Mouse (Mus musculus) heart, embryonic 12.5 days (tissue): ENCODE data around the gene Prkg1. TPM values are rescaled to one million over a fixed set of nuclear protein-coding genes. Genes with fewer than 3 reads are reported as not detected.

ENCODE experiments used
- ATAC-seq: fragments of 200-750 bp; cut with Nextera tagmentation; 2 replicates; pipeline ENCODE4 v1.8.0; 2017; ENCODE audit warnings: moderate TSS enrichment, moderate library complexity; ENCODE audit not compliant: insufficient number of reproducible peaks, low FRiP score
- H3K27ac ChIP-seq: fragments of 300-500 bp; sonication (generic); 2 replicates; pipeline ENCODE4 v1.5.1; 2016; ENCODE audit warnings: mild to moderate bottlenecking, moderate library complexity; ENCODE audit not compliant: poor library complexity, severe bottlenecking
- H3K27me3 ChIP-seq: fragments of 300-500 bp; sonication (generic); replicated peaks from 2 replicates; pipeline ENCODE4 v1.6.1; 2016; ENCODE audit warnings: mild to moderate bottlenecking, moderate library complexity
- H3K36me3 ChIP-seq: fragments of 300-500 bp; sonication (generic); 2 replicates; pipeline ENCODE4 v1.6.1; 2016; ENCODE audit warnings: mild to moderate bottlenecking, moderate library complexity
- H3K4me1 ChIP-seq: fragments of 300-500 bp; sonication (generic); replicated peaks from 2 replicates; pipeline ENCODE4 v1.6.1; 2016; ENCODE audit warnings: mild to moderate bottlenecking
- H3K4me2 ChIP-seq: fragments of 300-500 bp; sonication (generic); 2 replicates; pipeline ENCODE4 v1.6.1; 2016; ENCODE audit warnings: mild to moderate bottlenecking, moderate library complexity
- H3K4me3 ChIP-seq: fragments of 300-500 bp; sonication (generic); 2 replicates; pipeline ENCODE4 v1.5.1; 2016; ENCODE audit warnings: mild to moderate bottlenecking
- H3K9ac ChIP-seq: fragments of 300-500 bp; sonication (generic); 2 replicates; pipeline ENCODE4 v1.6.1; 2016; ENCODE audit warnings: mild to moderate bottlenecking, moderate library complexity
- H3K9me3 ChIP-seq: fragments of 300-500 bp; sonication (generic); replicated peaks from 2 replicates; pipeline ENCODE4 v1.6.1; 2016; ENCODE audit warnings: mild to moderate bottlenecking, moderate library complexity
- WGBS: fragments of 180-500 bp; shearing (Covaris S2); methylation state at CpG from one replicate; pipeline ENCODE4 v1.1.7; 2016; 5-methylcytosine and 5-hydroxymethylcytosine counted together
- polyA plus RNA-seq: library from polyadenylated mRNA; unstranded; fragments of >200 nt; fragmentation: Nextera tagmentation; extraction: Ambion mirVana; gene quantifications from 2 replicates; pipeline ENCODE4 v1.2.1, GENCODE M21; 2016

Prkg1 gene
- polyA plus RNA-seq, 1 experiment from 2014 or later = 10.7 TPM

GRCm38 (mm10) chr19:30843637-30844036, 921.2 kb downstream of the Prkg1 start:
- Histone ChIP-seq H3K4me2 (no peak overlapping the region), H3K27ac (no peak overlapping the region), H3K9ac (no peak overlapping the region), H3K9me3 (no peaks in the 10 kb centered on the region), H3K4me3 (no peak overlapping the region), H3K36me3 (no peaks in the 10 kb centered on the region), H3K4me1 (0 out of 2 replicates have a peak, but pooled peaks cover 4% of the 10 kb centered on the region), H3K27me3 (no peaks in the 10 kb centered on the region)
- ATAC-seq = no peak
- 77% methylated on average over 4 of the region's 4 CpGs for WGBS

- H3K4me2 ChIP-seq = peak overlapping the region; percentile 20; the same call in 1 of the 2 replicates
- H3K4me1 ChIP-seq = 0 out of 2 replicates have a peak, but pooled peaks cover 4% of the 10 kb centered on the region
- ATAC-seq = peak; percentile 42; the same call in 1 of the 2 replicates
- no peak overlapping the region for H3K9ac ChIP-seq
- no peaks in the 10 kb centered on the region for H3K36me3 ChIP-seq
- H3K27me3 ChIP-seq = no peaks in the 10 kb centered on the region
- no peaks in the 10 kb centered on the region for H3K9me3 ChIP-seq
- H3K27ac ChIP-seq = no peak overlapping the region
- WGBS = 5% methylated on average over 4 of the region's 4 CpGs
- no peak overlapping the region for H3K4me3 ChIP-seq
These were observed 921.7 kb downstream of the Prkg1 start for GRCm38 (mm10) chr19:30843052-30843564.

DNA sequence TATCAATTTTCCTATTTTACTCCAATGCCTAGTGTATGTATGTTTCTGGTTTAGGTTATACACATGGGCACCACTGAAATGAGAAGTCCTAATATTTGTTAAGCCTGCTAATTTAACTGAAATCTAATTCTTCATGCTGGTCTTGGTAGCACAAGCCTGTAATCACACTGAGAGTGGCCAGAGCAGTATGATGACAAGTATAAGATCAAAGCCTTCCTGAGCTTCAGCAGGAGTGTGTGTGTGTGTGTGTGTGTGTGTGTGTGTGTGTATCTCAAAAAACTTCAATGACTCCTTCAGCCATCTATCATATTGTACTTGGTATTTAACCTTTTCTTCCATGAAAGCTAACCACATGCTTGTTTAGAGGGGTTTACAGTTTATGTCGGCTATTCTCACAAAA, 922.2 kb downstream of the Prkg1 start:
- WGBS = 53% methylated on average over 1 of the region's 1 CpGs
- Histone ChIP-seq H3K9me3 (no peaks in the 10 kb centered on the region), H3K36me3 (no peaks in the 10 kb centered on the region), H3K27ac (no peak overlapping the region), H3K4me2 (no peak overlapping the region), H3K27me3 (no peaks in the 10 kb centered on the region), H3K4me1 (0 out of 2 replicates have a peak, but pooled peaks cover 4% of the 10 kb centered on the region), H3K9ac (no peak overlapping the region), H3K4me3 (no peak overlapping the region)
- ATAC-seq = no peak

DNA sequence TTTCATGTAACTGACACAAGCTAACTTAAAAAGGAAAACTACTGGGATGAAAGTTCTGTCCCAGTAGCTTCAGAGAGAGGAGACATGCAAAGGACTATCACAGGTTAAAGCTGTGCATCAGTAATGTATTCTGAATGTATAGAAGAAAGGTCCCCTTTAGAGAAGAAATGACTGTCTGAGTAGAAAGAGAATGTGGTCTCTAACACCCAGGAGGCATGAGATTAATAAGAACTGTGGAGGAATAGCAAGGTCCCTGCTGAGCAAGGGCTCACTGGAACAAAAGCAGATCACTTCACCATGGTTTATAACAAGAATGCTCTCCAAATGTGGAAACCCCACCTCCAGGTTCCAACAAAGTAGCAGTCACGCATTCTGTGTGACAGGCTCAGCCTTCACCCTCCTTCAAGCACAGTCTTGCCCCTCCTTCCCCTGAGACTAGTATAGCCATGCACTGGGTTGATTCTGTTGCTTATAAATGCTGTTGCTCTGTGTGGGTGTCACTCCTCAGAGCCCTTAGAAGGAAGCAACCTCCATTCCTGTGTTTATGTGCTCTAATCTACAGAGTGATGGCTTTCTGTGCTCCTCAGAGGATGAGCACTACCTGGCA, 931.7 kb downstream of the Prkg1 start:
- ATAC-seq = no peak
- Histone ChIP-seq H3K27ac (no peak overlapping the region), H3K9me3 (0 out of 2 replicates have a peak, but pooled peaks cover 3% of the 10 kb centered on the region), H3K36me3 (no peaks in the 10 kb centered on the region), H3K9ac (no peak overlapping the region), H3K4me3 (no peak overlapping the region), H3K4me1 (no peaks in the 10 kb centered on the region), H3K27me3 (no peaks in the 10 kb centered on the region), H3K4me2 (no peak overlapping the region)
- 35% methylated on average over 1 of the region's 1 CpGs for WGBS

DNA sequence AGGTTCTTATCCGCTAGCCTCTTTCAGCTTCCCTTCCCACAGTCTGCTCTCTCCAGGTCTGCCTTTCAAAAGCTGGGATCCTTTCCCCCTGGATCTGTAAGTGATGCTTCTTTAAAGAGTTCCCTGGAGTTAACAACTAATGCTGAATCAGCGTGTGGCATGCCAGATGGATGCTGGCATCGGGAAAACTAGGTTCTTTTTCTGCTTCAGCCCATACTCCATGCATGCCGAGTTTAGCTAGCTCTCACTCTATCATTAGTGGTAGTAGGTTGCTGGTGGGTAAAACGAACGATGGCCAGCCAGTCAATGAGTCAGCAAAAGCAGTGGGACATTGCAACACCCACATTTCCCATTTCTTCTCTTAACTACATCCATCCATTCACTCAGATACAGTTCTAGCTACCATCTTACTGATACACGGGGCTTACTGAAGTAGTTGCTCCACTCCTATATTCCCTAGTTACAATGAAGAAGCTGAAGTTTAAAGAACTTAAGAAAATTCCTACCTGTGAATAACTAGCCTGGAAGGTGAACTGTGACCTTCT, 935.5 kb downstream of the Prkg1 start:
- no peaks in the 10 kb centered on the region for H3K4me1 ChIP-seq
- no peak overlapping the region for H3K4me3 ChIP-seq
- WGBS = 72% methylated on average over 7 of the region's 7 CpGs
- 0 out of 2 replicates have a peak, but pooled peaks cover 3% of the 10 kb centered on the region for H3K9me3 ChIP-seq
- no peak overlapping the region for H3K27ac ChIP-seq
- H3K9ac ChIP-seq = no peak overlapping the region
- no peaks in the 10 kb centered on the region for H3K36me3 ChIP-seq
- no peak for ATAC-seq
- no peaks in the 10 kb centered on the region for H3K27me3 ChIP-seq
- no peak overlapping the region for H3K4me2 ChIP-seq

- WGBS = 72% methylated on average over 3 of the region's 3 CpGs
- no peak for ATAC-seq
- H3K27me3 ChIP-seq = no peaks in the 10 kb centered on the region
- H3K27ac ChIP-seq = no peak overlapping the region
- no peak overlapping the region for H3K4me2 ChIP-seq
- 0 out of 2 replicates have a peak, but pooled peaks cover 3% of the 10 kb centered on the region for H3K9me3 ChIP-seq
- no peaks in the 10 kb centered on the region for H3K4me1 ChIP-seq
- H3K4me3 ChIP-seq = no peak overlapping the region
- no peak overlapping the region for H3K9ac ChIP-seq
- no peaks in the 10 kb centered on the region for H3K36me3 ChIP-seq
These were observed 937.0 kb downstream of the Prkg1 start for GRCm38 (mm10) chr19:30827820-30828219.

DNA sequence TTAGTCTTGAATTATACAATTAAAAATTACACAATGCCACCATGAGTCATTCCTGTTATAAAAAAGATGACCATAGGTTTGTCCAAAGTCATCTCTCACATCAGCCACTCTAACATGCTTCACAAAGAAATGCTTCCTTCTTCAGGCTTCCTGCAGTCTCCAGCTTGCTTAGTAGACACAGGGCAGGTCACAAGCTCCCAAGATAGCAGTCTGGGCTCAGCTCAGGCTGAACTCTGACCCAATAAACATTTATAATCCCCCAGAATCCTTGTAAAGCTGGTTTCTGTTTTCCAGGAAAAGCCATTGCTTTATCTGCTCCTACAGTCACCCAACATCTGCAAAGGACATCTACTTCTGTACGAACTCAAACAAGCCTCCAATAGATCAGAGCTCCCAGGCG, 938.7 kb downstream of the Prkg1 start:
- Histone ChIP-seq H3K27me3 (no peaks in the 10 kb centered on the region), H3K36me3 (no peaks in the 10 kb centered on the region), H3K4me2 (no peak overlapping the region), H3K9me3 (0 out of 2 replicates have a peak, but pooled peaks cover 3% of the 10 kb centered on the region), H3K9ac (no peak overlapping the region), H3K4me3 (no peak overlapping the region), H3K27ac (no peak overlapping the region), H3K4me1 (no peaks in the 10 kb centered on the region)
- WGBS = 52% methylated on average over 2 of the region's 2 CpGs
- no peak for ATAC-seq

DNA sequence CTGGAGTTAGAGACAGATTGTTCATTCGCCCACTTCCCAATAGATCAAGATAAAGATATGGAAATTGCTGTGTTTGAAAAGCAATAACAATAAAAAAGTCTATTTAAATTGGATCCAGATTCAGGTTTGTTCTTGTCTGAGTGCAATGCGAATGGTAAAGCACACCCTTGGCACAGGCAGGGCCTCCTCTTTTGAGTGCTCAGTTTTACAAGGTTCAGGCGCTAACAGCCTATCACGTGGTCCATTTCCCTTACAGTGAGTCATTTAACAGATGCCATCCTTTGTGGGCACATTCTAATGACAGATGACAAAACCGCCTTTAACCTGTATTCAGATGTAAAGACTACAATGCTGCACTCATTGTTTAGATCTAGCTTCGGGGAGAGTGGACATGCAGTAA, 949.2 kb downstream of the Prkg1 start:
- ATAC-seq = no peak
- H3K36me3 ChIP-seq = no peaks in the 10 kb centered on the region
- no peak overlapping the region for H3K27ac ChIP-seq
- H3K9ac ChIP-seq = no peak overlapping the region
- 75% methylated on average over 6 of the region's 6 CpGs for whole genome bisulfite sequencing
- no peak overlapping the region for H3K4me3 ChIP-seq
- H3K4me2 ChIP-seq = no peak overlapping the region
- no peaks in the 10 kb centered on the region for H3K4me1 ChIP-seq
- no peaks in the 10 kb centered on the region for H3K27me3 ChIP-seq
- H3K9me3 ChIP-seq = no peaks in the 10 kb centered on the region

- Histone ChIP-seq H3K27ac (no peak overlapping the region), H3K4me3 (no peak overlapping the region), H3K27me3 (no peaks in the 10 kb centered on the region), H3K36me3 (no peaks in the 10 kb centered on the region), H3K9me3 (no peaks in the 10 kb centered on the region), H3K9ac (no peak overlapping the region), H3K4me1 (no peaks in the 10 kb centered on the region), H3K4me2 (no peak overlapping the region)
- no peak for ATAC-seq
- 70% methylated on average over 5 of the region's 5 CpGs for WGBS
These were observed 958.6 kb downstream of the Prkg1 start for GRCm38 (mm10) chr19:30806265-30806664.

GRCm38 (mm10) chr19:30780803-30781202, 984.0 kb downstream of the Prkg1 start:
- 74% methylated on average over 2 of the region's 2 CpGs for WGBS
- ATAC-seq = no peak

DNA sequence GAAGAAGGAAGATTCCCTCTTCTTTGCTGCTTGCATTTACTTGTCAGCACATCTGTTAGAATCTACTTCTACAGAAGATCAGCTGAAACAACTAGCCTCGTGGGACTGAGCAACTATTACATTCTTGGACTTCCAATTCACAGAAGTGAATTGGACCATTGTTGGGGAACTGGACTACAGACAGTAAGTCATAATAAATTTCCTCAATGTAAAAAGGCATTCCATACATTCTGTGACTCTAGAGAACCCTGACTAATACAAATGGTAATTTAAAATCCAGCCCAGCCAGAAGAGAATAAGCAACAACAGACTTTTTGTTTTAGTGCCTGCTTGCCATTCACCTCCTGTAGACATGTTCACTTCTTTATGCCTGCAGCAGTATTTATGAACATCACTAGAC, 996.5 kb downstream of the Prkg1 start:
- Histone ChIP-seq H3K9ac (no peak overlapping the region), H3K4me2 (no peak overlapping the region), H3K36me3 (no peaks in the 10 kb centered on the region), H3K27ac (no peak overlapping the region), H3K4me1 (no peaks in the 10 kb centered on the region), H3K9me3 (no peaks in the 10 kb centered on the region), H3K27me3 (no peaks in the 10 kb centered on the region), H3K4me3 (no peak overlapping the region)
- no peak for ATAC-seq
- 49% methylated on average over 1 of the region's 1 CpGs for WGBS

More at GRCm38 (mm10) chr19:30780803-30781202, 984.0 kb downstream of the Prkg1 start:
- Histone ChIP-seq H3K36me3 (no peaks in the 10 kb centered on the region), H3K27ac (no peak overlapping the region), H3K9ac (no peak overlapping the region), H3K4me3 (no peak overlapping the region), H3K27me3 (no peaks in the 10 kb centered on the region), H3K4me1 (no peaks in the 10 kb centered on the region), H3K4me2 (no peak overlapping the region), H3K9me3 (no peaks in the 10 kb centered on the region)
